In genomic region chr11:59191231-59192058, GRCm38 (mm10) we compare ENCODE assay signal across 8 mouse cellular contexts. TPM values are rescaled to one million over a fixed set of nuclear protein-coding genes. Genes with fewer than 3 reads are reported as not detected.
DNase-seq lines count a peak whose midpoint lies in the region; ATAC-seq lines count a peak whose summit lies in the region.

No protein-coding gene starts in this region.

- peak; percentile 96 for ATAC-seq in intestine, embryonic 16.5 days

- peak; percentile 92 for DNase-seq in adrenal gland, adult 8-10 months
- peak; percentile 79 for DNase-seq in embryo, embryonic 11.5 days (ENCODE audit: low read depth, low spot score)
- peak; percentile 81 to 83 for DNase-seq in gastrocnemius, postnatal 36 days
- peak; percentile 92 to 95 for DNase-seq in left cerebral cortex, postnatal 36 days (ENCODE audit: low spot score in 2 of 2)
- peak; percentile 88 for DNase-seq in midbrain, embryonic 10.5 days (ENCODE audit: low spot score)
- DNase-seq in right cerebral cortex, postnatal 36 days (ENCODE audit: low spot score in 2 of 2): peak; percentile 91 to 92
- peak; percentile 86 to 88 for DNase-seq in urinary bladder, postnatal 4 days (ENCODE audit: low spot score in 2 of 2)

- intact Hi-C loops in gastrocnemius, postnatal 36 days (cut with DNase I): no loop called here
- intact Hi-C loops in left cerebral cortex, postnatal 36 days (cut with DNase I): loop anchor here (5.0 kb wide), 1 partner anchor 209 kb away; no protein-coding TSS in a partner anchor

- peak overlapping the region; percentile 81 for H3K9ac ChIP-seq in intestine, embryonic 16.5 days (ENCODE audit: low read depth, low read length)

- peak overlapping the region; percentile 75 for H3K4me3 ChIP-seq in intestine, embryonic 16.5 days (ENCODE audit: low read length)
- H3K4me3 ChIP-seq in midbrain, embryonic 10.5 days: peak overlapping the region; percentile 76

- H3K27me3 ChIP-seq in intestine, embryonic 16.5 days (replicated peaks; ENCODE audit: control insufficient read depth, insufficient read depth, low read length): no peaks in the 10 kb centered on the region
- H3K27me3 ChIP-seq in midbrain, embryonic 10.5 days (ENCODE audit: low read depth, poor library complexity, severe bottlenecking): no peaks in the 10 kb centered on the region; the same call in 1 of the 2 replicates

- under 1% methylated on average over 56 of the region's 59 CpGs for WGBS in intestine, embryonic 16.5 days
- under 1% methylated on average over 59 of the region's 59 CpGs for WGBS in midbrain, embryonic 10.5 days

- peak overlapping the region; percentile 94 for H3K27ac ChIP-seq in intestine, embryonic 16.5 days (ENCODE audit: low read length)
- H3K27ac ChIP-seq in midbrain, embryonic 10.5 days (replicated peaks): peak overlapping the region; percentile 85

- no peaks in the 10 kb centered on the region for H3K9me3 ChIP-seq in intestine, embryonic 16.5 days (ENCODE audit: control insufficient read depth, low read length)
- no peaks in the 10 kb centered on the region for H3K9me3 ChIP-seq in midbrain, embryonic 10.5 days (replicated peaks)

- peak overlapping the region; percentile 85 for H3K4me2 ChIP-seq in intestine, embryonic 16.5 days (ENCODE audit: low read depth, low read length)

- no peaks in the 10 kb centered on the region for H3K36me3 ChIP-seq in intestine, embryonic 16.5 days (ENCODE audit: control insufficient read depth, insufficient read depth, low read length)
- peaks cover 9% of the 10 kb centered on the region; the same call in 1 of the 2 replicates for H3K36me3 ChIP-seq in midbrain, embryonic 10.5 days

- H3K4me1 ChIP-seq in intestine, embryonic 16.5 days (ENCODE audit: control insufficient read depth, insufficient read depth, low read length): peaks cover 6% of the 10 kb centered on the region
- peaks cover 17% of the 10 kb centered on the region for H3K4me1 ChIP-seq in midbrain, embryonic 10.5 days

RNA-seq across cellular contexts. Expression of gene Guk1, which starts 0.6 kb away (rescaled TPM):
- 10 to 100 TPM; 67.1 to 80.4 (median 72.1) TPM for total RNA-seq in adrenal gland, adult 8-10 months (2022)
- 10 to 100 TPM; 21.2 to 24.7 TPM for total RNA-seq in gastrocnemius, postnatal 36 days (2021)
- polyA plus RNA-seq in intestine, embryonic 16.5 days (2015; fragmentation: Nextera tagmentation; extraction: Ambion mirVana): 114 and 115 TPM in 2 replicates
- 100 to 1,000 TPM; 128 to 152 TPM for total RNA-seq in left cerebral cortex, postnatal 36 days (2021)
- polyA plus RNA-seq in midbrain, embryonic 10.5 days (2016; fragmentation: Nextera tagmentation; extraction: Ambion mirVana): 98.5 and 115 TPM in 2 replicates

RNA-seq across cellular contexts. Expression of gene Gjc2, which starts 8.4 kb away (rescaled TPM):
- 1 to 10 TPM in 2 of 4 experiments, under 1 TPM in 2; 0.66 to 1.4 (median 1.2) TPM for total RNA-seq in adrenal gland, adult 8-10 months (2022)
- under 1 TPM; 0.23 to 0.42 TPM for total RNA-seq in gastrocnemius, postnatal 36 days (2021)
- 0.81 and 1.4 TPM in 2 replicates for polyA plus RNA-seq in intestine, embryonic 16.5 days (2015; fragmentation: Nextera tagmentation; extraction: Ambion mirVana)
- total RNA-seq in left cerebral cortex, postnatal 36 days (2021): 10 to 100 TPM; 10.1 to 17.5 TPM
- not detected in 2 replicates for polyA plus RNA-seq in midbrain, embryonic 10.5 days (2016; fragmentation: Nextera tagmentation; extraction: Ambion mirVana)

RNA-seq across cellular contexts. Expression of gene Mrpl55, which starts 10.8 kb away (rescaled TPM):
- total RNA-seq in adrenal gland, adult 8-10 months (2022): 10 to 100 TPM; 46.0 to 53.6 (median 47.1) TPM
- total RNA-seq in gastrocnemius, postnatal 36 days (2021): 10 to 100 TPM; 47.5 to 49.6 TPM
- polyA plus RNA-seq in intestine, embryonic 16.5 days (2015; fragmentation: Nextera tagmentation; extraction: Ambion mirVana): 101 and 104 TPM in 2 replicates
- total RNA-seq in left cerebral cortex, postnatal 36 days (2021): 10 to 100 TPM; 33.5 to 39.2 TPM
- polyA plus RNA-seq in midbrain, embryonic 10.5 days (2016; fragmentation: Nextera tagmentation; extraction: Ambion mirVana): 116 and 131 TPM in 2 replicates

RNA-seq across cellular contexts. Expression of gene 2310033P09Rik, which starts 16.7 kb away (rescaled TPM):
- 10 to 100 TPM; 25.8 to 31.2 (median 29.6) TPM for total RNA-seq in adrenal gland, adult 8-10 months (2022)
- 1 to 10 TPM; 2.7 to 3.5 TPM for total RNA-seq in gastrocnemius, postnatal 36 days (2021)
- 32.7 and 33.1 TPM in 2 replicates for polyA plus RNA-seq in intestine, embryonic 16.5 days (2015; fragmentation: Nextera tagmentation; extraction: Ambion mirVana)
- total RNA-seq in left cerebral cortex, postnatal 36 days (2021): 10 to 100 TPM; 19.2 to 20.2 TPM
- 46.8 and 52.2 TPM in 2 replicates for polyA plus RNA-seq in midbrain, embryonic 10.5 days (2016; fragmentation: Nextera tagmentation; extraction: Ambion mirVana)

RNA-seq across cellular contexts. Expression of gene Iba57, which starts 27.9 kb away (rescaled TPM):
- 10 to 100 TPM; 19.3 to 23.3 (median 21.1) TPM for total RNA-seq in adrenal gland, adult 8-10 months (2022)
- total RNA-seq in gastrocnemius, postnatal 36 days (2021): 10 to 100 TPM in 1 of 2 experiments, 1 to 10 TPM in 1; 7.4 to 10.4 TPM
- 7.4 and 7.7 TPM in 2 replicates for polyA plus RNA-seq in intestine, embryonic 16.5 days (2015; fragmentation: Nextera tagmentation; extraction: Ambion mirVana)
- 1 to 10 TPM; 6.8 to 7.8 TPM for total RNA-seq in left cerebral cortex, postnatal 36 days (2021)
- polyA plus RNA-seq in midbrain, embryonic 10.5 days (2016; fragmentation: Nextera tagmentation; extraction: Ambion mirVana): 5.2 and 5.4 TPM in 2 replicates

Comparison
In these comparisons a context has a peak if more than half of its experiments do, and no peak if none do; other contexts are left out.
1. Peak in every context shown above with its lines: DNase-seq, ATAC-seq, H3K4me3 ChIP-seq and H3K27ac ChIP-seq.
2. RNA of gene Gjc2, which starts 8.4 kb away (total RNA-seq): 10.1 to 17.5 TPM in left cerebral cortex, postnatal 36 days; 0.66 to 1.4 TPM in adrenal gland, adult 8-10 months and 0.23 to 0.42 TPM in gastrocnemius, postnatal 36 days; every median in the first group is over 4 times any median in the second.